Mouse (Mus musculus) central nervous system, embryonic 18 days (tissue): Measurements from ENCODE around the gene Snrnp35. TPM values are rescaled to one million over a fixed set of nuclear protein-coding genes. Genes with fewer than 3 reads are reported as not detected.

Experiments used
- polyA plus RNA-seq: library from polyadenylated mRNA; depleted of rRNA; stranded (reverse); fragments of >200 nt; gene quantifications from 2 replicates; pipeline ENCODE4 v1.2.3, GENCODE M21; 2012; rRNA removed

Snrnp35 gene
- polyA plus RNA-seq, result 12.1 and 12.8 TPM in 2 replicates

DNA sequence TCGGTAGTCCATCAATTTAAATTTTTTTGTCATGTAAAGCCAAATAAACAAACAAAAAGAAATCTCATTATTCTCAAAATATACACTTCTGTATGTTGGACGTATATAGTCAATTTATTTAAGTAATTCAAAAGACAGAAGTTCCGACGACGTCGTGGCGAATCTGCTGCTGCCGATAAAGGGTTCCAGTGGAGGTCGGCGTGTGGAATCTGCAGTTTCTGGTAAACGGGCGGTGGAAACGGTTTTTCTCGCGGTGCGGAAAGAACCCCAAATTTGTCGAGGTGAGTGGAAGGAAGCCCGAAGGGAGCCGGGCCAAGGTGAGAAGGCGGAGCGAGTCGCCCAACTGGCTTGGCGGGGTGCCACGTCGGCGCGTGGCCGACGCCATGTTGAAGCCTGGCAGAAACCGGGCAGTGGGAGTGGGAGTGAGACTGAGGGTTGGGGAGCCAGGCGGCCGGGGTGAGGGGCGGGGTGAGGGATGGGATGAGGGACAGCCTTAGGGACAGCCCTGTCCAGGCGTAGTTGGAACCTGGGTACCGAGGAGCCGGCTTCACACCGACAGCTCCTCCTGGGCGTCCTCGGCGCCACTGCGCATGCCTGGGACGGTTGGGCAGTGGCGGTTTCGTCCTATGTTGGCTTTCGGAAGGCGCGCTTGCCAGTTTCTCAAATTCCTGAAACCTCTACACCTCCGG lies at the start of gene Snrnp35:
Snrnp35 (plus strand) TSS at position 169 of the 689 bp plus-strand sequence.

DNA sequence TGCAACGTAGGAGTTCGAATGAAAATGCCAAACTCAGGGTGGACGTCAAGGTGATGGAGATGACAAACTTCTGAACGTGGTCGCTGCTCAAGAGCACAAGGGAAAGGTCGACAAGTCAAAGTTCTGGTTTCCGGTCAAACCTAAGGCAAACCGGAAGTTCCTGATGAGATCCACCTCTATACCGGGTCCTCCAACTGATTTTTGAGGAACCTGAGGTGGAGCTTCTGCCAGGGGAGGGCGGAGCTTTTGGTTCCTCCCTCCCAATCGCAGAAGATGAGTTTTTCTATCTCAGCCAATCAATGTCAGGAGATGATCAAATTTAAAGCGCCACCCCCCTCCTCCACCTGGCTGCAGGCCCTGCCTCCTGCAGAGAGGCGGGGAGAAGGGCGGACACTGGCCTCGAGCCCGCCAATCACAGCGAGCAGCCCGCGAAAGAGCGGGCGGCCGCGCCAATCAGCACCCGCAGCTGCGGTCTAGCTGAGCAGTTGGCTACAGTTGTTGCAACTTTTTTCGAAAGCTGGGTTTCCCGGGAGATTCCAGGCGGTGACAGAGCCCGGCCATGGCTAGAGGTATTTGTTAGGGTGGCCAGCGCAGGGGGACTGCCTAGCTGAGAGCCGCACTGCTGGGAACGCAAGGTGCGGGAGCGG lies 43.4 kb upstream of the Snrnp35 start, which contains the start of gene Kmt5a:
Kmt5a (plus strand) TSS at position 484 of the 647 bp plus-strand sequence.

DNA sequence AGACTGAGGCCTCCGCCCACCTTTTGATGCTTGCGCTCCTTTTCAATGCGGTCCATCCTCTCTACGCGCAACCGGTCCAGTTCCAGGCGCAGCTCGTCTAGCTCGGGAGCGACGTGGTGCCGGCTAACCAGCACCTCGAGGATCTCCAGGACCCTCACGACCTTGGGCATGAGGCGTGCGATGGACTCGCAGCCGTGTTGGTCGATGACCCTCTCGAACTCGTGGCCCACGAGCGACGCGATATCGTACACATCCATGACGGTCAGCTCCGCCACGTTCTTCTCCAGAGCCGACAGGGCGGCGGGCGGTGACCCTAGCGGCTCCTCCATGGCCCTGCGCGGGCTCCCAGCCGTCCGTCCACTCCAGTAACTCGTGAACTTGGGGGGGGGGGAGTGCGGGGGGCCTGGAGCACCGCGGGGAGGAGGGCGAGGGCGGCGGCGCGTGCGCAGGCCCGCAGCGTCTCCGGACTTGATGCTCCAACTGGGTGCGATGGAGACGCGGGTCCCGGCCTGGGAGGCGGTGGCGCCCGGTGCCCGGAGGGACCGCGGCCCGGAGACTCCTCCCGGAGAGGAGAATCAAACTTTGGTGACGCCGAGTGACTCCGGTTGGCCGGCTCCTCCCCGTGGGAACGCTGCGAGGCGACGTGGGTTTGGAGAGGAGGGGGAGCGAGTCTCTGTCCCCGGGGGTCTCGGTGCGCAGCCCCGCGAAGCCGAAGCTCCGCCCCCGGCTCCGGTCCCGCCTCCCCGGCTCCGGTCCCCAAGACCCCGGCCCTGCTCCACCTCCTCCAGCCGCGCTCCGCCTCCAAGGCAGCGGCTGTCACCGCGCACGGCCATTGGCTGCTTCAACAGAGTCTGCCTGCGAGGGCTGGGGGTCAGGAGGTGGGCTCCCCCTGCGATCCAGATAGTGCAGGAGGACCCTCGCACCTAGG lies 48.0 kb downstream of the Snrnp35 start, which contains the start of gene Rilpl1:
Rilpl1 (minus strand) TSS at position 737 of the 928 bp plus-strand sequence.

DNA sequence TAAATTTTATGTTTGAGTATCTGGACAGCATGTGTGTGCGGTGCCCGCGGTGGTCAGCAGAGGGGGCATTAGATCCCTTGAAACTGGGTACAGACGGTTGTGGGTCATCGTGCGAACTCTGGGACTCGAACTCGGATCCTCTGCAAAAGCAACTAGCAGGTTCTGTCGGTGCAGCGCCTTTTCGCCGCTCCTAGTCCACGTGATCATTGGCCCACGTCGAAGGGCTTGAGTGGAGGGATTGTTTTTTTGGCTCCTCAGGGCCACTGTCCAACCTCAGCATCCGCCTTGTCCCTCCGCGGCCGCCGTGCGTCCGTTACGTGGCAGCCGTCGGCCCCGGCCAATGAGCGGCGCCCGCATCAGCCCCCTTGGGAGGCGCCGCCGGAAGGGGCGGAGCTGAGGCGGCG lies 57.5 kb downstream of the Snrnp35 start, which contains the start of gene Tmed2:
Tmed2 (plus strand) TSS at position 313 of the 404 bp plus-strand sequence.

Other genes with a start within 250 kb of the Snrnp35 start
- gene Pitpnm2, start 233.4 kb upstream of the Snrnp35 start, polyA plus RNA-seq, result 58.6 and 61.3 TPM in 2 replicates
- 14.6 and 16.4 TPM in 2 replicates for gene Mphosph9, start 155.2 kb upstream of the Snrnp35 start, polyA plus RNA-seq
- 10.4 and 12.1 TPM in 2 replicates for gene 2810006K23Rik, start 155.0 kb upstream of the Snrnp35 start, polyA plus RNA-seq
- 219 TPM in 2 replicates for gene Cdk2ap1, start 120.1 kb upstream of the Snrnp35 start, polyA plus RNA-seq
- 38.8 and 39.9 TPM in 2 replicates for gene Sbno1, start 57.1 kb upstream of the Snrnp35 start, polyA plus RNA-seq
- gene Kmt5a, start 43.2 kb upstream of the Snrnp35 start, polyA plus RNA-seq, result 51.8 and 54.4 TPM in 2 replicates
- gene Rilpl2, start 4.8 kb upstream of the Snrnp35 start, polyA plus RNA-seq, result 32.9 and 35.5 TPM in 2 replicates
- 10.2 and 11.8 TPM in 2 replicates for gene Rilpl1, start 48.3 kb downstream of the Snrnp35 start, polyA plus RNA-seq
- 156 and 157 TPM in 2 replicates for gene Tmed2, start 57.6 kb downstream of the Snrnp35 start, polyA plus RNA-seq
- 33.7 and 33.8 TPM in 2 replicates for gene Ddx55, start 69.7 kb downstream of the Snrnp35 start, polyA plus RNA-seq
- 44.2 and 44.5 TPM in 2 replicates for gene Eif2b1, start 96.0 kb downstream of the Snrnp35 start, polyA plus RNA-seq
- 68.9 and 70.5 TPM in 2 replicates for gene Gtf2h3, start 96.0 kb downstream of the Snrnp35 start, polyA plus RNA-seq
- 28.5 and 29.2 TPM in 2 replicates for gene Atp6v0a2, start 145.4 kb downstream of the Snrnp35 start, polyA plus RNA-seq
- gene Dnah10, start 242.0 kb downstream of the Snrnp35 start, polyA plus RNA-seq, result 0.51 and 0.53 TPM in 2 replicates